Mouse (Mus musculus): ENCODE data around the gene Il10ra. TPM values are rescaled to one million over a fixed set of nuclear protein-coding genes. Genes with fewer than 3 reads are reported as not detected.

Gene Il10ra
- total and polyA plus RNA-seq, 3 experiments, result 0.07 to 0.45 (median 0.16) TPM

DNA sequence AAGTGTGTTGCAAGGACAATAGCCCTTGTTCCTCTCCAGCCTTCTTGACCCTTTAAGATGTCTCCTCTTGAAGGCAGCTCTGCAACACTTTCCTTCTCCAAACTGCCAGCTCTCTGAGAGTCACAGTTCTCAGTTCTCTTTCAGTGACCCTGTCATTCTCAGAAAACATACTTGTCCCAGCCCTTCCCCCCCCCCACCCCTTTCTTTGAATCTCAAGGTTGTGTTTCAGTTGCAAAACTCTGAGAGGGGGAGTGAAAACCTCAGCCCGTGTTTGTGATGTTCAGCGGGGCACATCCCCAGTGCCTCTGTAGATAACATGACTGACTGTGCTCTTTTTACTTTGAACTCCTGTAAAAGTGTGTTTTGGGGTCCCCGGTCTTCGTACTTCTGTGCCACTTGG, 870 bp downstream of the Il10ra start:
- H3K27me3 ChIP-seq (ENCODE audit: insufficient read depth, low read length), result peaks cover 6% of the 10 kb centered on the region; the same call in 1 of the 2 replicates
- 0 out of 2 replicates have a peak overlapping the region, but pooled peaks have one; percentile 59 for H3K4me3 ChIP-seq (ENCODE audit: low read depth, low read length)
- no peaks in the 10 kb centered on the region for H3K36me3 ChIP-seq (replicated peaks)
- TF ChIP-seq TAL1 (conservative IDR thresholded peaks at IDR 0.05; ENCODE audit: low read depth, low read length) (no peak), GATA2 (IDR thresholded peaks at IDR 0.05; ENCODE audit: borderline replicate concordance, low read depth, low read length) (no peak), GATA1 (IDR thresholded peaks at IDR 0.05; ENCODE audit: borderline replicate concordance, low read length) (no peak), CTCF (IDR thresholded peaks at IDR 0.05; ENCODE audit: low read depth, low read length) (no peak), POLR2AphosphoS5 (IDR thresholded peaks at IDR 0.05; ENCODE audit: insufficient replicate concordance, low read depth, low read length) (no peak)
- peaks cover 33% of the 10 kb centered on the region for H3K4me1 ChIP-seq (ENCODE audit: insufficient read depth, low read depth, low read length)
- no peak for ATAC-seq (ENCODE audit: extremely low read depth, insufficient number of reproducible peaks, low FRiP score, poor library complexity, severe bottlenecking)
- no peak for DNase-seq (ENCODE audit: low spot score)
- no peaks in the 10 kb centered on the region for H3K9me3 ChIP-seq (replicated peaks)

DNA sequence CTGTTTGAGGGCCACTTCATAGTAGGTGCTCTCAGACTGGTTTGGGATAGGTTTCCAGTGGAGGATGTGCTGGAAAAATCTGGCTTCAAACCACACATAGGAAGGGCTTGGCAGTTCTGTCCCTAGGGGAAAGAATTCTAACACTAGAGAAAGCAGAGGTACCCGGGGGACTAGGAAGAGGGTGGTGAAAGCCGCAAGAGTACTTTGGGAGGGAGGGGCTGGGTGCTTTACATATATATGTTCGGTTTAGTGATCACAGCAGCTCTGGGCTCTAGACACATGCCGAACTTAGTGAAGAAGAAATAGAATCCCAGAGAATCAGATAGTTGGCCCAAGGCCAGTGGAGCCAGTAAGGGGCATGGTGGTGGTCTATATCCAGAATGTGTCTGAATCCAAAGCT, 1.9 kb downstream of the Il10ra start:
- Histone ChIP-seq H3K4me3 (ENCODE audit: low read depth, low read length) (no peak overlapping the region), H3K36me3 (replicated peaks) (no peaks in the 10 kb centered on the region), H3K9me3 (replicated peaks) (no peaks in the 10 kb centered on the region), H3K4me1 (ENCODE audit: insufficient read depth, low read depth, low read length) (peaks cover 30% of the 10 kb centered on the region), H3K27me3 (ENCODE audit: insufficient read depth, low read length) (peaks cover 6% of the 10 kb centered on the region; the same call in 1 of the 2 replicates)
- no peak for DNase-seq (ENCODE audit: low spot score)
- no peak for ATAC-seq (ENCODE audit: extremely low read depth, insufficient number of reproducible peaks, low FRiP score, poor library complexity, severe bottlenecking)
- no peak for TF ChIP-seq GATA2 (IDR thresholded peaks at IDR 0.05; ENCODE audit: borderline replicate concordance, low read depth, low read length)
- no peak for TF ChIP-seq TAL1 (conservative IDR thresholded peaks at IDR 0.05; ENCODE audit: low read depth, low read length)

DNA sequence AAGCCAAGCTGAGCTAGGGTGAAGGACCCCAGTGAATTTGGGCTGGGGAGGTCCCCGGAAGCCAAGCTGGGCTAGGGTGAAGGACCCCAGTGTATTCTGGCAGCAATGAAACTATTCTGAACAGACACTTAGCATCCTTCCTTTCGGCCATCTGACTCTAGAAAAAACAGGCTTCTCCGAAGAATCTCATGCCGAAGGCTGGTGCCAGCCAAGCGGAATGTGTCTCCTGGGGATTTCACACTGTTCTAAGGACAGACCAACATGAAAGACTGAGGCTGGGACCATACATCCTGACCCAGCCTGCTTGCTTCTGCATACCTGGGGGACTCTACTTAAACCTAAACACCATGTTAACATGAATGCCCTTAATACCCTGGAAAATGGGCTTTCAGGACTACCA, 7.1 kb downstream of the Il10ra start:
- DNase-seq (ENCODE audit: low spot score), result no peak
- no peaks in the 10 kb centered on the region for H3K36me3 ChIP-seq (replicated peaks)
- peaks cover 8% of the 10 kb centered on the region; the same call in 1 of the 2 replicates for H3K27me3 ChIP-seq (ENCODE audit: insufficient read depth, low read length)
- ATAC-seq (ENCODE audit: extremely low read depth, insufficient number of reproducible peaks, low FRiP score, poor library complexity, severe bottlenecking), result no peak
- 0 out of 2 replicates have a peak, but pooled peaks cover 6% of the 10 kb centered on the region for H3K4me1 ChIP-seq (ENCODE audit: insufficient read depth, low read depth, low read length)
- H3K4me3 ChIP-seq (ENCODE audit: low read depth, low read length), result no peak overlapping the region
- H3K9me3 ChIP-seq (replicated peaks), result no peaks in the 10 kb centered on the region
- no peak for TF ChIP-seq GATA2 (IDR thresholded peaks at IDR 0.05; ENCODE audit: borderline replicate concordance, low read depth, low read length)
- no peak for TF ChIP-seq CTCF (IDR thresholded peaks at IDR 0.05; ENCODE audit: low read depth, low read length)
- no peak for TF ChIP-seq TAL1 (conservative IDR thresholded peaks at IDR 0.05; ENCODE audit: low read depth, low read length)

DNA sequence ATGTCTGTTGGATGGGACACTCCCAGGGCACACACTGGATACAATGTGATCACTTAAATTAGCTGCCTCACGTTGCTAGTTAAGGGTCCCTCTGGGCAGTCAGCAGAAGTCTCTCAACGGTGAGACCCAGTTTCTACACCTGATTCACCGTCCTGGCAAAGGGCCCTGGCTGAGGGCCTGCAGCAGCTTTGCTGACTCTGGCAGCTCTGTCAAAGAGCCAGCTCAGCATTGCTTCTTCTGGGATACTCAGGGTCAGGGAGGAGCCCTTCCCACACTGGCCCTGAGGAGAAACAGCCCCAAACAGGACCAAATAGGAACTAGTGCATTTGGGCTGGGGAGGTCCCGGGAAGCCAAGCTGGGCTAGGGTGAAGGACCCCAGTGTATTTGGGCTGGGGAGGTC, 7.5 kb downstream of the Il10ra start:
- Histone ChIP-seq H3K4me3 (ENCODE audit: low read depth, low read length) (no peak overlapping the region), H3K27me3 (ENCODE audit: insufficient read depth, low read length) (peaks cover 8% of the 10 kb centered on the region; the same call in 1 of the 2 replicates), H3K9me3 (replicated peaks) (no peaks in the 10 kb centered on the region), H3K4me1 (ENCODE audit: insufficient read depth, low read depth, low read length) (0 out of 2 replicates have a peak, but pooled peaks cover 4% of the 10 kb centered on the region), H3K36me3 (replicated peaks) (no peaks in the 10 kb centered on the region)
- no peak for ATAC-seq (ENCODE audit: extremely low read depth, insufficient number of reproducible peaks, low FRiP score, poor library complexity, severe bottlenecking)
- no peak for TF ChIP-seq GATA2 (IDR thresholded peaks at IDR 0.05; ENCODE audit: borderline replicate concordance, low read depth, low read length)
- TF ChIP-seq CTCF (IDR thresholded peaks at IDR 0.05; ENCODE audit: low read depth, low read length), result no peak
- TF ChIP-seq GATA1 (IDR thresholded peaks at IDR 0.05; ENCODE audit: borderline replicate concordance, low read length), result no peak
- no peak for TF ChIP-seq POLR2AphosphoS5 (IDR thresholded peaks at IDR 0.05; ENCODE audit: insufficient replicate concordance, low read depth, low read length)
- TF ChIP-seq TAL1 (conservative IDR thresholded peaks at IDR 0.05; ENCODE audit: low read depth, low read length), result no peak
- DNase-seq (ENCODE audit: low spot score), result no peak

DNA sequence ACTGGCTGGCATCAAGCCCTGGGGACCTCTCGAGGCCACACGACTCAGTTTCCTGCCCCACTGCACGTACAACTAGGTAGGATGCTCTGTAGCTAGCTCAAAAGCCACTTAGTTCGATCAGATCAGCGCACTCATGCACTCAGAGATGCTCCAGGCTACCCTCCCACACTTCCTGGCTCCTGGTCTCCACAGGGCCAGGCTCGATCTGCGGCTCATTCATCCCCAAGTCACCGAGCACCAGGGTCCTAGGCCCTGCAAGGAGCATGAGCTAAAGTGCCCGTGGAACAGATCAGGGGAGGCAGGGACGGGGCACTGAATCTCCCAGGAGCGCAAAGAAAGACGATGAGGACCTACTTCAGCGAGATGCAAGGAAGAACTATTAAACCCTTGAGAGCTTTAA, 9.9 kb downstream of the Il10ra start:
- H3K36me3 ChIP-seq (replicated peaks), result no peaks in the 10 kb centered on the region
- H3K4me1 ChIP-seq (ENCODE audit: insufficient read depth, low read depth, low read length), result no peaks in the 10 kb centered on the region
- peaks cover 9% of the 10 kb centered on the region; the same call in 1 of the 2 replicates for H3K27me3 ChIP-seq (ENCODE audit: insufficient read depth, low read length)
- no peak overlapping the region for H3K4me3 ChIP-seq (ENCODE audit: low read depth, low read length)
- TF ChIP-seq GATA2 (IDR thresholded peaks at IDR 0.05; ENCODE audit: borderline replicate concordance, low read depth, low read length) (no peak), GATA1 (IDR thresholded peaks at IDR 0.05; ENCODE audit: borderline replicate concordance, low read length) (no peak), CTCF (IDR thresholded peaks at IDR 0.05; ENCODE audit: low read depth, low read length) (no peak), POLR2AphosphoS5 (IDR thresholded peaks at IDR 0.05; ENCODE audit: insufficient replicate concordance, low read depth, low read length) (no peak), TAL1 (conservative IDR thresholded peaks at IDR 0.05; ENCODE audit: low read depth, low read length) (no peak)
- no peaks in the 10 kb centered on the region for H3K9me3 ChIP-seq (replicated peaks)
- DNase-seq (ENCODE audit: low spot score) (no peak), ATAC-seq (ENCODE audit: extremely low read depth, insufficient number of reproducible peaks, low FRiP score, poor library complexity, severe bottlenecking) (no peak)

DNA sequence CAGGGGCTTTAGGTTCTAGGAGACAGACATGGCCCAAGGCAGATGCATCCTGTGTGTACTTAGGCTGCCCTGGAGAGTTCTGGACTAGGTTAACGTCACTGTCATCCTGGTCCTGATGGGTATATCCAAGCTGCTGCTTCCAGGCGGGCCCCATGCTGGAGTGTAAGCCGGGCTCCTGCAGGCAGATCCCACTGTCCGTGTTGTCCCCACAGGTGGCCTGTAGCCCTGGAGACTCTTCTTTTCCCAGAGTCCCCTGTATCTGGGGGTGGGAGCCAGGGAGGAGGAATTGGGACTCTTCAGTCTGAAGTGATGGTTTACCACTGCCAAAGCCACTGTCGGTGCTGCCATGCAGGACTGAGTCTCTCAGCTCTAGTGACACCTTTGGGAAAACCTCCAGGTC, 13.0 kb downstream of the Il10ra start:
- ATAC-seq (ENCODE audit: extremely low read depth, insufficient number of reproducible peaks, low FRiP score, poor library complexity, severe bottlenecking) (no peak), DNase-seq (ENCODE audit: low spot score) (no peak)
- H3K36me3 ChIP-seq (replicated peaks), result no peaks in the 10 kb centered on the region
- H3K4me1 ChIP-seq (ENCODE audit: insufficient read depth, low read depth, low read length), result peaks cover 7% of the 10 kb centered on the region
- TF ChIP-seq CTCF (IDR thresholded peaks at IDR 0.05; ENCODE audit: low read depth, low read length) (no peak), TAL1 (conservative IDR thresholded peaks at IDR 0.05; ENCODE audit: low read depth, low read length) (no peak), GATA1 (IDR thresholded peaks at IDR 0.05; ENCODE audit: borderline replicate concordance, low read length) (no peak), POLR2AphosphoS5 (IDR thresholded peaks at IDR 0.05; ENCODE audit: insufficient replicate concordance, low read depth, low read length) (no peak), GATA2 (IDR thresholded peaks at IDR 0.05; ENCODE audit: borderline replicate concordance, low read depth, low read length) (no peak)
- H3K27me3 ChIP-seq (ENCODE audit: insufficient read depth, low read length), result peaks cover 5% of the 10 kb centered on the region; the same call in 1 of the 2 replicates
- H3K4me3 ChIP-seq (ENCODE audit: low read depth, low read length), result no peak overlapping the region
- H3K9me3 ChIP-seq (replicated peaks), result no peaks in the 10 kb centered on the region
